Mouse (Mus musculus) thymus, postnatal 0 days (tissue): ENCODE results near the gene Ckmt1. TPM values are rescaled to one million over a fixed set of nuclear protein-coding genes. Genes with fewer than 3 reads are reported as not detected.
"Not testable (repeated sequence)": the region's sequence is repeated elsewhere in the genome, so short reads cannot be mapped to it uniquely, and the experiment has no call there.

Experiments used
- DNase-seq: peaks from one replicate; pipeline ENCODE4 v3.0.0-alpha.2; 2015; ENCODE audit warnings: low spot score
- polyA plus RNA-seq: library from polyadenylated mRNA; unstranded; fragments of >200 nt; fragmentation: Nextera tagmentation; extraction: Ambion mirVana; gene quantifications from 2 replicates; pipeline ENCODE4 v1.2.1, GENCODE M21; 2015

Gene Ckmt1
- 5.9 and 7.0 TPM in 2 replicates for polyA plus RNA-seq

GRCm38 (mm10) chr2:121357494-121357893 is at the start of gene Ckmt1:
Ckmt1 (plus strand) TSS chr2:121357714.
- no peak for DNase-seq

- DNase-seq = no peak
These were observed 48.5 kb upstream of the Ckmt1 start for GRCm38 (mm10) chr2:121308997-121309416.

GRCm38 (mm10) chr2:121316278-121316677 is 41.2 kb upstream of the Ckmt1 start:
- DNase-seq = no peak

- no peak for DNase-seq
These were observed 34.5 kb upstream of the Ckmt1 start for GRCm38 (mm10) chr2:121323041-121323440.

- no peak for DNase-seq
These were observed 33.6 kb upstream of the Ckmt1 start for GRCm38 (mm10) chr2:121323693-121324470.

GRCm38 (mm10) chr2:121329492-121329891 is 28.0 kb upstream of the Ckmt1 start:
- DNase-seq = no peak

GRCm38 (mm10) chr2:121339057-121339456 is 18.5 kb upstream of the Ckmt1 start:
- no peak for DNase-seq

GRCm38 (mm10) chr2:121353156-121353555 is 4.4 kb upstream of the Ckmt1 start:
- no peak for DNase-seq

- no peak for DNase-seq
These were observed 3.1 kb upstream of the Ckmt1 start for GRCm38 (mm10) chr2:121354378-121354777.

GRCm38 (mm10) chr2:121354820-121355592 is 2.5 kb upstream of the Ckmt1 start, which contains the start of gene Ppip5k1:
Ppip5k1 (minus strand) TSS chr2:121355396.
- peak; percentile 97 for DNase-seq

- DNase-seq = no peak
These were observed 447 bp downstream of the Ckmt1 start for GRCm38 (mm10) chr2:121357961-121358360.

- DNase-seq = peak; percentile 4
These were observed 867 bp downstream of the Ckmt1 start for GRCm38 (mm10) chr2:121358381-121358780.

- no peak for DNase-seq
These were observed 1.9 kb downstream of the Ckmt1 start for GRCm38 (mm10) chr2:121359461-121359860.

- DNase-seq = no peak
These were observed 6.1 kb downstream of the Ckmt1 start for GRCm38 (mm10) chr2:121363656-121364055.

- no peak for DNase-seq
These were observed 11.3 kb downstream of the Ckmt1 start for GRCm38 (mm10) chr2:121368831-121369230.

GRCm38 (mm10) chr2:121370921-121371320 is 13.4 kb downstream of the Ckmt1 start:
- DNase-seq = no peak

- DNase-seq = no peak
These were observed 14.8 kb downstream of the Ckmt1 start for GRCm38 (mm10) chr2:121372266-121372665.

GRCm38 (mm10) chr2:121374766-121375165 is 17.3 kb downstream of the Ckmt1 start:
- no peak for DNase-seq

- not testable (repeated sequence) for DNase-seq
These were observed 29.6 kb downstream of the Ckmt1 start, which contains the start of gene Strc for GRCm38 (mm10) chr2:121386961-121387575. Strc (minus strand) TSS chr2:121387168.

- peak; percentile 81 for DNase-seq
These were observed 39.1 kb downstream of the Ckmt1 start for GRCm38 (mm10) chr2:121396624-121397023.

GRCm38 (mm10) chr2:121403296-121403695 is 45.8 kb downstream of the Ckmt1 start:
- DNase-seq = no peak

- DNase-seq = peak; percentile 70
These were observed 50.6 kb downstream of the Ckmt1 start for GRCm38 (mm10) chr2:121408160-121408559.
